Mouse (Mus musculus) gastrocnemius, postnatal 36 days (tissue): ENCODE data around the gene Limd2. TPM values are rescaled to one million over a fixed set of nuclear protein-coding genes. Genes with fewer than 3 reads are reported as not detected.
"Not testable (repeated sequence)": the region's sequence is repeated elsewhere in the genome, so short reads cannot be mapped to it uniquely, and the experiment has no call there.

ENCODE experiments used
- DNase-seq, 2 experiments: peaks; one replicate each; pipeline ENCODE4 v3.0.0; 2022
- intact Hi-C: fragments of 180-260 bp; cut with DNase I; formaldehyde crosslinking; loops from one replicate; pipeline ENCODE4 v1.15.1; 2025
- long read RNA-seq, 2 experiments: library from polyadenylated mRNA; stranded (forward); transcript quantifications; one replicate each; pipeline ENCODE4 v2.0.0; 2021
- total RNA-seq, 2 experiments: library from RNA; stranded (reverse); gene quantifications; 2 replicates each; pipeline ENCODE4 v1.2.3; 2021

Limd2 gene
- total RNA-seq = 1 to 10 TPM; 1.5 to 3.6 TPM
- long read RNA-seq, experiment 1, partial matches to known transcripts = 0 of 2 reads
- long read RNA-seq, experiment 1, other reads (novel, unspliced or antisense) = 0 of 2 reads
- long read RNA-seq, experiment 2, partial matches to known transcripts = 0 of 4 reads
- long read RNA-seq, experiment 2, other reads (novel, unspliced or antisense) = 0 of 4 reads

- peak; percentile 23 to 34 for DNase-seq
- intact Hi-C loops = no loop called here
Measured at GRCm38 (mm10) chr11:106160841-106161721, at the start of gene Limd2, which contains the start of gene Gm10840. TSS of gene Limd2 (minus strand) at chr11:106160860. TSS of gene Gm10840 (plus strand) at chr11:106160850.

- intact Hi-C loops = no loop called here
- no peak for DNase-seq
Measured at GRCm38 (mm10) chr11:106202123-106202465, 41.4 kb upstream of the Limd2 start, which contains the start of gene Strada. TSS of gene Strada (minus strand) at chr11:106202168.

- intact Hi-C loops = no loop called here
- no peak for DNase-seq
Measured at GRCm38 (mm10) chr11:106201337-106202122, 40.9 kb upstream of the Limd2 start.

GRCm38 (mm10) chr11:106200756-106201155 lies 40.1 kb upstream of the Limd2 start:
- DNase-seq = no peak
- intact Hi-C loops = no loop called here

- intact Hi-C loops, DNase-seq: not testable (repeated sequence)
Measured at GRCm38 (mm10) chr11:106199997-106200396, 39.3 kb upstream of the Limd2 start.

- DNase-seq = no peak
- intact Hi-C loops = no loop called here
Measured at GRCm38 (mm10) chr11:106198277-106198676, 37.6 kb upstream of the Limd2 start.

GRCm38 (mm10) chr11:106195341-106195740 lies 34.7 kb upstream of the Limd2 start:
- no peak for DNase-seq
- intact Hi-C loops = no loop called here

GRCm38 (mm10) chr11:106194891-106195290 lies 34.2 kb upstream of the Limd2 start:
- intact Hi-C loops = no loop called here
- no peak for DNase-seq

- intact Hi-C loops = no loop called here
- no peak for DNase-seq
Measured at GRCm38 (mm10) chr11:106194155-106194541, 33.5 kb upstream of the Limd2 start.

GRCm38 (mm10) chr11:106193371-106194154 lies 32.9 kb upstream of the Limd2 start:
- intact Hi-C loops = no loop called here
- DNase-seq = peak; percentile 91 to 97

- intact Hi-C loops = no loop called here
- no peak for DNase-seq
Measured at GRCm38 (mm10) chr11:106192657-106193370, 32.2 kb upstream of the Limd2 start.

- no peak for DNase-seq
- intact Hi-C loops = no loop called here
Measured at GRCm38 (mm10) chr11:106192241-106192640, 31.6 kb upstream of the Limd2 start.

GRCm38 (mm10) chr11:106191716-106192115 lies 31.1 kb upstream of the Limd2 start:
- DNase-seq = no peak
- intact Hi-C loops = no loop called here

GRCm38 (mm10) chr11:106187326-106187725 lies 26.7 kb upstream of the Limd2 start:
- intact Hi-C loops = no loop called here
- no peak for DNase-seq

- DNase-seq = no peak
- intact Hi-C loops = no loop called here
Measured at GRCm38 (mm10) chr11:106180449-106180801, 19.8 kb upstream of the Limd2 start.

- intact Hi-C loops = no loop called here
- no peak for DNase-seq
Measured at GRCm38 (mm10) chr11:106179711-106180448, 19.2 kb upstream of the Limd2 start.

GRCm38 (mm10) chr11:106178036-106178782 lies 17.5 kb upstream of the Limd2 start:
- no peak for DNase-seq
- intact Hi-C loops = no loop called here

- intact Hi-C loops = no loop called here
- no peak for DNase-seq
Measured at GRCm38 (mm10) chr11:106176372-106176771, 15.7 kb upstream of the Limd2 start.
